Mouse (Mus musculus): Measurements from ENCODE around the gene Kcnf1.

- no peak for TF ChIP-seq CTCF (IDR thresholded peaks at IDR 0.05; ENCODE audit: insufficient read depth, low read depth, low read length)
- TF ChIP-seq POLR2A (IDR thresholded peaks at IDR 0.05; ENCODE audit: insufficient read depth, low read depth, low read length): no peak
These were observed 10.6 kb downstream of the Kcnf1 start for GRCm38 (mm10) chr12:17166116-17166515.
